Mouse (Mus musculus) stomach, postnatal 0 days (tissue): Measurements from ENCODE around the gene Hyal1. TPM values are rescaled to one million over a fixed set of nuclear protein-coding genes. Genes with fewer than 3 reads are reported as not detected.
"Not testable (repeated sequence)": the region's sequence is repeated elsewhere in the genome, so short reads cannot be mapped to it uniquely, and the experiment has no call there.

ENCODE experiments used
- ATAC-seq: fragments of 200-750 bp; cut with Nextera tagmentation; 2 replicates; pipeline ENCODE4 v1.8.0; 2017; ENCODE audit not compliant: low FRiP score, low TSS enrichment
- DNase-seq: peaks from one replicate; pipeline ENCODE4 v3.0.0-alpha.2; 2016; ENCODE audit warnings: low spot score
- H3K27ac ChIP-seq: fragments of 300-500 bp; sonication (generic); replicated peaks from 2 replicates; pipeline ENCODE4 v1.5.1; 2014; ENCODE audit warnings: mild to moderate bottlenecking, control low read depth
- H3K27me3 ChIP-seq: fragments of 300-500 bp; sonication (generic); 2 replicates; pipeline ENCODE4 v1.6.1; 2014; ENCODE audit warnings: low read length; ENCODE audit not compliant: control insufficient read depth, insufficient read depth
- H3K36me3 ChIP-seq: fragments of 300-500 bp; sonication (generic); 2 replicates; pipeline ENCODE4 v1.6.1; 2014; ENCODE audit warnings: low read length, mixed read lengths; ENCODE audit not compliant: control insufficient read depth, insufficient read depth
- H3K4me1 ChIP-seq: fragments of 300-500 bp; sonication (generic); replicated peaks from 2 replicates; pipeline ENCODE4 v1.6.1; 2014; ENCODE audit warnings: antibody characterized with exemption; ENCODE audit not compliant: control insufficient read depth, insufficient read depth
- H3K4me2 ChIP-seq: fragments of 300-500 bp; sonication (generic); replicated peaks from 2 replicates; pipeline ENCODE4 v1.6.1; 2014; ENCODE audit warnings: low read depth, mild to moderate bottlenecking, control low read depth, moderate library complexity
- H3K4me3 ChIP-seq: fragments of 300-500 bp; sonication (generic); 2 replicates; pipeline ENCODE4 v1.5.1; 2014; ENCODE audit warnings: low read depth, low read length, control low read depth
- H3K9ac ChIP-seq: fragments of 300-500 bp; sonication (generic); 2 replicates; pipeline ENCODE4 v1.6.1; 2014; ENCODE audit warnings: mild to moderate bottlenecking, low read length, control low read depth, mixed read lengths
- H3K9me3 ChIP-seq: fragments of 300-500 bp; sonication (generic); 2 replicates; pipeline ENCODE4 v1.6.1; 2016; ENCODE audit warnings: low read length; ENCODE audit not compliant: control insufficient read depth
- CTCF ChIP-seq: IDR thresholded peaks from 2 replicates; pipeline ENCODE4 v1.5.1; 2016; ENCODE audit warnings: antibody characterized with exemption, low read depth, mild to moderate bottlenecking, moderate library complexity
- EP300 ChIP-seq: optimal IDR thresholded peaks from 2 replicates; pipeline ENCODE3; 2016; ENCODE audit warnings: antibody characterized with exemption
- whole genome bisulfite sequencing: fragments of 180-500 bp; shearing (Covaris S2); extraction: QIAGEN DNeasy Blood & Tissue Kit; methylation state at CpG from one replicate; pipeline ENCODE4 v1.1.7; 2014; 5-methylcytosine and 5-hydroxymethylcytosine counted together
- polyA plus RNA-seq: library from polyadenylated mRNA; unstranded; fragments of >200 nt; fragmentation: Nextera tagmentation; extraction: Ambion mirVana; gene quantifications from 2 replicates; pipeline ENCODE4 v1.2.1, GENCODE M21; 2015

The Hyal1 gene
- polyA plus RNA-seq, 1 experiment from 2014 or later = 7.2 TPM

GRCm38 (mm10) chr9:107571534-107572326 is 5.0 kb upstream of the Hyal1 start:
- peaks cover 6% of the 10 kb centered on the region; the same call in 1 of the 2 replicates for H3K36me3 ChIP-seq
- DNase-seq (no peak), ATAC-seq (no peak)
- TF ChIP-seq EP300 = no peak
- no peak for TF ChIP-seq CTCF
- 84% methylated on average over 22 of the region's 22 CpGs for WGBS
- H3K27me3 ChIP-seq = no peaks in the 10 kb centered on the region
- peak overlapping the region; percentile 10; the same call in 1 of the 2 replicates for H3K4me3 ChIP-seq
- no peak overlapping the region for H3K9ac ChIP-seq
- H3K4me1 ChIP-seq = peaks cover 15% of the 10 kb centered on the region
- H3K27ac ChIP-seq = peak overlapping the region; percentile 86
- H3K4me2 ChIP-seq = peak overlapping the region; percentile 71
- no peaks in the 10 kb centered on the region for H3K9me3 ChIP-seq

- Histone ChIP-seq H3K9ac (no peak overlapping the region), H3K9me3 (no peaks in the 10 kb centered on the region), H3K4me3 (no peak overlapping the region), H3K4me1 (peaks cover 15% of the 10 kb centered on the region), H3K27ac (no peak overlapping the region), H3K36me3 (peaks cover 6% of the 10 kb centered on the region; the same call in 1 of the 2 replicates), H3K27me3 (no peaks in the 10 kb centered on the region), H3K4me2 (no peak overlapping the region)
- ATAC-seq (no peak), DNase-seq (no peak)
- TF ChIP-seq EP300 (no peak), CTCF (no peak)
- WGBS = 97% methylated on average over 2 of the region's 2 CpGs
Observed at GRCm38 (mm10) chr9:107572327-107572662, 4.4 kb upstream of the Hyal1 start.

GRCm38 (mm10) chr9:107573774-107574173 is 3.0 kb upstream of the Hyal1 start:
- not testable (repeated sequence) for H3K4me3 ChIP-seq, H3K36me3 ChIP-seq, DNase-seq, H3K27me3 ChIP-seq, ATAC-seq, H3K27ac ChIP-seq, H3K4me2 ChIP-seq, H3K9ac ChIP-seq, H3K9me3 ChIP-seq
- TF ChIP-seq CTCF = peak; percentile 34; the same call in 1 of the 2 replicates
- WGBS = 90% methylated on average over 6 of the region's 6 CpGs
- peaks cover 18% of the 10 kb centered on the region for H3K4me1 ChIP-seq

- H3K9ac ChIP-seq = no peak overlapping the region
Observed at GRCm38 (mm10) chr9:107575579-107576356, 959 bp upstream of the Hyal1 start.

GRCm38 (mm10) chr9:107577871-107578270 is 1.1 kb downstream of the Hyal1 start:
- DNase-seq = no peak
- Histone ChIP-seq H3K9ac (no peak overlapping the region), H3K9me3 (no peaks in the 10 kb centered on the region), H3K36me3 (no peaks in the 10 kb centered on the region), H3K4me3 (peak overlapping the region; percentile 17), H3K4me1 (peaks cover 8% of the 10 kb centered on the region), H3K27ac (peak overlapping the region; percentile 92; the same call in 1 of the 2 replicates), H3K4me2 (peak overlapping the region; percentile 69), H3K27me3 (no peaks in the 10 kb centered on the region)
- no peak for ATAC-seq
- WGBS = 83% methylated on average over 10 of the region's 10 CpGs
- TF ChIP-seq EP300 (no peak), CTCF (no peak)

More at GRCm38 (mm10) chr9:107575579-107576356, 959 bp upstream of the Hyal1 start:
- Histone ChIP-seq H3K9me3 (no peaks in the 10 kb centered on the region), H3K4me2 (no peak overlapping the region), H3K27ac (peak overlapping the region; percentile 92), H3K4me3 (no peak overlapping the region), H3K36me3 (peaks cover 6% of the 10 kb centered on the region; the same call in 1 of the 2 replicates), H3K27me3 (no peaks in the 10 kb centered on the region), H3K4me1 (peaks cover 9% of the 10 kb centered on the region)
- WGBS = 53% methylated on average over 14 of the region's 14 CpGs
- TF ChIP-seq CTCF (no peak), EP300 (peak; percentile 1)
- DNase-seq (peak; percentile 83), ATAC-seq (peak; percentile 85)
